Mouse (Mus musculus) megakaryocyte, embryonic 14.5 days (primary cell): Measurements from ENCODE around the gene Myoz2.

Source experiments
- FLI1 ChIP-seq: IDR thresholded peaks from 2 replicates; pipeline ENCODE4 v1.6.1; 2012; ENCODE audit warnings: low read length, inconsistent platforms, mixed read lengths
- GATA1 ChIP-seq: IDR thresholded peaks from 3 replicates; pipeline ENCODE4 v1.6.1; 2012; ENCODE audit warnings: mixed read lengths, low read length, inconsistent platforms, borderline replicate concordance

GRCm38 (mm10) chr3:123007386-123007785 is 27.4 kb downstream of the Myoz2 start:
- TF ChIP-seq GATA1, result no peak
- TF ChIP-seq FLI1, result no peak
